Comparison of ENCODE assay signal across 9 mouse cellular contexts in genomic region chr19:25407887-25408236, GRCm38 (mm10).
A peak's percentile ranks its signal among the peaks of the same experiment; 100 is the strongest.
DNase-seq lines count a peak whose midpoint lies in the region; ATAC-seq and TF ChIP-seq lines count a peak whose summit lies in the region.
"Had no signal": no experiment of that assay in that cellular context is flagged by ENCODE, and none has a peak within 500 bp of the region (broad histone marks: within the 10 kb centered on the region; RNA-seq: fewer than 3 reads in every experiment).

No protein-coding gene starts in this region.

- no peaks in the 10 kb centered on the region for H3K9me3 ChIP-seq in lung, embryonic 16.5 days (ENCODE audit: control insufficient read depth, low read length)
- no peaks in the 10 kb centered on the region for H3K9me3 ChIP-seq in stomach, embryonic 15.5 days

- peak overlapping the region; percentile 71; the same call in 1 of the 2 replicates for H3K9ac ChIP-seq in lung, embryonic 16.5 days (ENCODE audit: low read length)
- no peak overlapping the region for H3K9ac ChIP-seq in stomach, embryonic 15.5 days

- DNase-seq in gastrocnemius, adult 2 months: no peak
- no peak for DNase-seq in gastrocnemius, postnatal 36 days
- no peak for DNase-seq in lung, postnatal 36 days
- peak; percentile 30 to 62 for DNase-seq in kidney, postnatal 36 days
- no peak for DNase-seq in right cerebral cortex, postnatal 36 days (ENCODE audit: low spot score in 2 of 2)
- no peak for DNase-seq in cerebellum, postnatal 25 days

- peak overlapping the region; percentile 75 for H3K4me3 ChIP-seq in gastrocnemius, adult 2 months
- peak overlapping the region; percentile 53 for H3K4me3 ChIP-seq in lung, embryonic 16.5 days (ENCODE audit: low read length)
- peak overlapping the region; percentile 43 for H3K4me3 ChIP-seq in stomach, embryonic 15.5 days (replicated peaks)

- peaks cover 14% of the 10 kb centered on the region for H3K36me3 ChIP-seq in lung, embryonic 16.5 days (ENCODE audit: control insufficient read depth, insufficient read depth, low read length)
- peaks cover 27% of the 10 kb centered on the region for H3K36me3 ChIP-seq in stomach, embryonic 15.5 days

- WGBS in lung, embryonic 16.5 days: 1% methylated on average over 6 of the region's 6 CpGs
- 5% methylated on average over 6 of the region's 6 CpGs for WGBS in stomach, embryonic 15.5 days

- intact Hi-C loops in gastrocnemius, adult 2 months (cut with DNase I): no loop called here
- intact Hi-C loops in gastrocnemius, postnatal 36 days (cut with DNase I): no loop called here

- peaks cover 40% of the 10 kb centered on the region for H3K4me1 ChIP-seq in lung, embryonic 16.5 days (replicated peaks; ENCODE audit: control insufficient read depth, insufficient read depth, low read length)
- peaks cover 12% of the 10 kb centered on the region; the same call in 1 of the 2 replicates for H3K4me1 ChIP-seq in stomach, embryonic 15.5 days

- H3K27me3 ChIP-seq in lung, embryonic 16.5 days (ENCODE audit: control insufficient read depth, insufficient read depth, low read depth, low read length): no peaks in the 10 kb centered on the region
- no peaks in the 10 kb centered on the region for H3K27me3 ChIP-seq in stomach, embryonic 15.5 days (replicated peaks)

- H3K4me2 ChIP-seq in lung, embryonic 16.5 days (ENCODE audit: low read depth, low read length): peak overlapping the region; percentile 89
- peak overlapping the region; percentile 70 for H3K4me2 ChIP-seq in stomach, embryonic 15.5 days

- no peak for TF ChIP-seq CTCF in gastrocnemius, adult 2 months (IDR thresholded peaks at IDR 0.05)

- H3K27ac ChIP-seq in gastrocnemius, adult 2 months: peak overlapping the region; percentile 96
- H3K27ac ChIP-seq in lung, embryonic 16.5 days (ENCODE audit: low read length): peak overlapping the region; percentile 94
- H3K27ac ChIP-seq in stomach, embryonic 15.5 days: peak overlapping the region; percentile 80

- ATAC-seq in lung, embryonic 16.5 days (ENCODE audit: low read depth): no peak
- ATAC-seq in stomach, embryonic 15.5 days (ENCODE audit: insufficient read depth, low FRiP score, low read depth): no peak
- ATAC-seq: CD4-positive, CD25-positive, alpha-beta regulatory T cell, adult 4 months had no signal

Comparison
In these comparisons a context has a peak if more than half of its experiments do, and no peak if none do; other contexts are left out.
1. DNase-seq: peak in kidney, postnatal 36 days (2 of 2); none in gastrocnemius, adult 2 months (single experiment), gastrocnemius, postnatal 36 days (0 of 2), lung, postnatal 36 days (single experiment), right cerebral cortex, postnatal 36 days (0 of 2) and cerebellum, postnatal 25 days (0 of 2).
2. Peak in every context shown above with its lines, with median percentiles within 50 percentile points of each other: H3K27ac ChIP-seq and H3K4me3 ChIP-seq.